Mouse (Mus musculus) ES-Bruce4 (cell line): ENCODE measurements around the gene Zfp300.

Source experiments
- CTCF ChIP-seq: IDR thresholded peaks from one replicate; pipeline ENCODE4 v1.8.1; 2011; ENCODE audit warnings: low read depth, low read length
- POLR2A ChIP-seq: IDR thresholded peaks from one replicate; pipeline ENCODE4 v1.8.1; 2011; ENCODE audit warnings: low read length; ENCODE audit not compliant: insufficient read depth

- no peak for TF ChIP-seq CTCF
- TF ChIP-seq POLR2A, result no peak
Observed at GRCm38 (mm10) chrX:21089867-21090239, 526 bp upstream of the Zfp300 start.
